Mouse (Mus musculus): ENCODE measurements around the gene Prickle1.

Prickle1 gene

DNA sequence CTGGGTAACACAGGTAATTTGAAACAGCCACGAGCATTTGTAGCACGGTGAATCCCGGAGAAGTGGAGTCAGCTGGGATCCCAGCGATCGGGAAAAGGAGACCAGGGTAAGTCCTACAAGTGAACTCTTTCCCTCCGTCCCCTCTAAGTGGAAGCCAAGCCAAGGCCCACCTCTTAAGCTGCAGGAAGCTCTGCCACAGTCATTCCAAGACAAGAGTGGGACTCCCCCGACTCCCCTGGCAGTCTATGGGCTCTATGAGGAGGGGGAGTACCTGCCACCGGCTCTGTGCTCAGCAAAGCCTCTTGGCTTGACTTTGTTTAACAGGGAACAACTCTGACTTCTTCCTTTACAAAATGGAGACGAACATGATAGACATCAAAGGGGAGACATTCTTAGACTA, 47.4 kb downstream of the Prickle1 start:
- no peak for DNase-seq (ENCODE audit: inconsistent ontology term)

DNA sequence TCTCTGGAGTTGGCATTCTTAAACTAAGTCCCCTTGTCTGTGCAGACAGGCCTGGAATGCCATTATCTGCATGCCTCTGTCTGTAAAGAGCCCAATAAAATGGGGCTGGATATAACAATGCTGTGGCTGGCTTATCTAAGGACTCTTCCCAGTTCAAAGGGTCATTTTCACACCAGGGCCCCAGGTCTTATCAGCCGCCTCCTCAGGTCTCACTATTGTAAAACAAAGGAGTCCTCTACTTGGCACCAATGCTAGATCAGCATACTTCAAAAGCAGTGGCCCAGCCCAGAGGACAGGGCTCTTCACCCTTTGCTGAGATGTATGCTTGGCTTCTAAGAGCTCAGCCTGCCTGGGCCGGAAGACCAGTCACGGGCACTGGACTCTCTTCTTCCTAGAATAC, 56.3 kb downstream of the Prickle1 start:
- no peak for DNase-seq (ENCODE audit: inconsistent ontology term)

GRCm38 (mm10) chr15:93538551-93539205, 57.0 kb downstream of the Prickle1 start:
- peak; percentile 38 for DNase-seq (ENCODE audit: inconsistent ontology term)

GRCm38 (mm10) chr15:93537745-93538144, 57.9 kb downstream of the Prickle1 start:
- no peak for DNase-seq (ENCODE audit: inconsistent ontology term)

- DNase-seq (ENCODE audit: inconsistent ontology term), result no peak
Observed at GRCm38 (mm10) chr15:93536191-93536590, 59.5 kb downstream of the Prickle1 start.

DNA sequence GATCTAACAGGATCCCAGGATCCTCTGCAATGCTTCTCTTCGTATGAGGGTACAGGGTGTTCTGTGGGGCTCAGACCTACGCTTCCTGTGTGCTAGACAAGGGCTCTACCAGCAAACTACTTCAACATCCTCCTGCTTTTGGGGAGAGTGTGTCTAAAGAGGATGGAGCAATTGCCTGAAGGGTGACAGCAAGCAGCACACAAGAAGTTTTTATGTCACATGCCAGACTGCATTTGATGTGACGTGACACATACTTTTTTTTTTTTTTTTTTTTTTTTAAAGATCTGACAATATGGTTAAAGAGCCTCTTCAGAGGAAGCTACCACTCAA, 65.0 kb downstream of the Prickle1 start:
- no peak for DNase-seq (ENCODE audit: inconsistent ontology term)

DNA sequence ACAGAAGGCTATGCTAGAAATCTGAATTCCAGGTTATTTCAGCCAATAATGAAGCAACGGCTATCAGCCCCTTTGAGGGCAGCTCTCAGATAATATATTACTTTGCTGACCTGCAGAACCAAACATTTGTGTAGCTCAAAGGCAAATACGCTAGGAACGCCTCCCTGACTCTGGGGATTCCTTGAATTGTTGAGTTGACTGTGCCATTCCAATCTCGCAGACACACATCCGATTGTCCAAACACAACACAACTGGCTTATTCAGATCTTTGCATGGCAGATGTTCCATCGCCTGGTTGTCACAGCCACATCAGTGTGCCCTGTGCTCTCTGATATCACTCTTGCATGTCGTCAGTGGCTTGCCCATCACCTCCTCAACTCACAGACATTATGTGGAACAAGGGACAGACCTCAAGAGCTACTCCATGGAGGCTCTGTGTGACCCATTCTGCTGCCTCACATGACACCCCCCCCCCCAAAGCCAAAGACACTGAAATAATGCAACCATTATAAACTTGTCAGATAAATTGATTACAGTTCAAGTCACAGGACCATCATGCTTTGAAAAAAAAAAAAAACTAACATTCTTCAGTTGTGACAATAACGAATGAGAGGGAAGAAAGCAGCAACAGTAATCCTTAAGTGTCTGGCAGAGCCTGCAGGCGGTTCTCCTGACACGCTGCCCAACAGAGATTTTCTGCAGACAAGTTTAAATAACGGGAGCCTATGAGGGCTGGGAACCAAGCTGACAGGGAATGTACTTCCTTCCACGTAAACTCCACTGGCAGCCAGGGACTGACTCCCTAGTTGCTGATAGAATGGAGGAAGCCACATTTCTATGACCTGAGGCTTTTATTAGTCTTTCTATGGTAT, 65.6 kb downstream of the Prickle1 start:
- no peak for DNase-seq (ENCODE audit: inconsistent ontology term)

GRCm38 (mm10) chr15:93525305-93525917, 70.3 kb downstream of the Prickle1 start:
- DNase-seq (ENCODE audit: inconsistent ontology term), result no peak

GRCm38 (mm10) chr15:93521787-93522180, 73.9 kb downstream of the Prickle1 start:
- no peak for DNase-seq (ENCODE audit: inconsistent ontology term)

- no peak for DNase-seq (ENCODE audit: inconsistent ontology term)
Observed at GRCm38 (mm10) chr15:93521088-93521786, 74.5 kb downstream of the Prickle1 start.

DNA sequence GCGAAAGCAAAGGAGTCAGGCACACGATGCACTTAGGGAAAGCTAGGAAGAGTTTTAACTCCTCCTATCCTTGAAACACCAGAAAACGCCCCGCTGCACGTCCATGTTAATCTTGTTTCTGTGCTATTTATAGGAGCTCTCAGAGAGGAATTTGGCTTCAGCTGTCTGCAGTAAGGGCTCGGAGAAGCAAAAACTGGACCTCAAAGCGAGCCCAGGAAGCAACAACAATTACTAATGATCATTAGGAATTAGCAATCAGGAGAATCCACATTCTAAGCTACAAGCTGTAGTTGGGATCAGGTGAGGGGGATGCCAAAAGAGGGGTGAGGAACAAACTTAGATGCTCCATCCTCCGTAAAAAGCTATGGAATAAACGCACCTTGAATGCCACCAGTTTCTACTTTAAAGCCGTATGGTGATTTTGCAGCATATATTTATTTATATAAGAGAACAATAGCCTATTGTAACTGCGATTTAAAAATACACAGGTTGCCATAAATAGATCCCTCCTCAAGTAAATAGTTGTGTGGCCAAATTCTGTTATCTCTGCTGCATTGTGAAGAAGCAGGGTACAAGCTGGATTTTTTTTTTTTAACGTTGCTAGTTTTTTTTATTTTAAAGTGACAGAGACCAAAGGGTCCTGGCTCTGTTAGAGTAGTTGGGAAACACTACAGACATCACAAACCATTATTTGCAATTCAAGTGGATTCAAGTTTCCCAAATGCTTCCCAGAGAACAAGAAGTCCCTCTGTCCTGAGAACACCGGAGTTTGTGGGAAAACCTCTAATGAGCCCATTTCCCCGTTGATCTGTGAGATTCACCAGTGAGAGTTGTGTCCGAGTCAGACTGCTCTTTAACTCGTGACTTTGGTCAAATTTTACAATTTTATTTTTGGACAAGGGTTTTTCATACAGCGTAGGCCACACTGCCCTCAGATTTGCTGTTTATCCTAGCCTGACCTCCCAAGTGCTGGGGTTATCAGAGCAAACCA, 75.6 kb downstream of the Prickle1 start:
- DNase-seq (ENCODE audit: inconsistent ontology term), result peak; percentile 61

DNA sequence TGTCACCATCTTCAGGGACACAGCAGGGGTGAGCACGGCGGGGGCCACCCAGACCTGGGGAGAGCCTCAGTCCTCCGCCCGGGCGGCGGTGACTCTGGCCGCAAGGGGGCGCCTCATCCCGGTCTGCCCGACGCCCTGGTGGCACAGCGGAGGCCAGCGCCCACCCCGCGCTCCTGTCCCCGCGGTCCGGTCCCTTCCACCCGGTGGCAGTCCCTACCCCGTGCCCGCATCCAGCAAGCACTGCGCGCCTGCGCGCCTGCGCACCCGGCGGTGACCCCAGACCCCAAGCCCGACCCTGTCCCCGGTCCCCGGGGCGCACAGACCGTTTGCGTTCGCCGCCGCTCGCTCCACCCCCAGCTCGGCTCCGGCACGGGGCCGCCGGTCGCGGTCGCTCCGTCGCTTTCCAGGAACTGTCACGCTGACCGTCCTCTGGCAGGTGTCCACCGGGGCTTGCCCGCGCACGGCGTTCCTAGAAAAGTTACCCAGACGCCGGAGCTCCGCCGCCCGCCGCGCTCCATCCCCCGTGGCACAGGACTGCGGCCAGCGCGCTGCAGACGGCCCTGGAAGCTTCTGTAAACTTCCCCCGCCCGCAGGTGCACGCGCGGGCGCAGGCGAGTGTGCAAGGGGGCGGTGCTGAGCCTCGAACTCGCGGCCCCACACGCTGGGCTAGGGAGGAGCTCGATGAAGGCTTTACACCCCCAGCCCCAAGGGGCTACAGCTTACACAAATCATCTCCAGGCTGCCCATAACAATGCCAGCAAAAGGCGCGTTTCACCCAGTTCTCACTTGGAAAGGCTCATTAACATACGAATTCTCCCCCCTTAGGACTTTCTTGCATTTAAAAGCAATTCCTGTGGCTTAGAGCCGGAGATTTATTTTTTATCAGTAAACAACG, 76.5 kb downstream of the Prickle1 start:
- peak; percentile 85 for DNase-seq (ENCODE audit: inconsistent ontology term)

GRCm38 (mm10) chr15:93518143-93518902, 77.4 kb downstream of the Prickle1 start:
- peak; percentile 87 for DNase-seq (ENCODE audit: inconsistent ontology term)

DNA sequence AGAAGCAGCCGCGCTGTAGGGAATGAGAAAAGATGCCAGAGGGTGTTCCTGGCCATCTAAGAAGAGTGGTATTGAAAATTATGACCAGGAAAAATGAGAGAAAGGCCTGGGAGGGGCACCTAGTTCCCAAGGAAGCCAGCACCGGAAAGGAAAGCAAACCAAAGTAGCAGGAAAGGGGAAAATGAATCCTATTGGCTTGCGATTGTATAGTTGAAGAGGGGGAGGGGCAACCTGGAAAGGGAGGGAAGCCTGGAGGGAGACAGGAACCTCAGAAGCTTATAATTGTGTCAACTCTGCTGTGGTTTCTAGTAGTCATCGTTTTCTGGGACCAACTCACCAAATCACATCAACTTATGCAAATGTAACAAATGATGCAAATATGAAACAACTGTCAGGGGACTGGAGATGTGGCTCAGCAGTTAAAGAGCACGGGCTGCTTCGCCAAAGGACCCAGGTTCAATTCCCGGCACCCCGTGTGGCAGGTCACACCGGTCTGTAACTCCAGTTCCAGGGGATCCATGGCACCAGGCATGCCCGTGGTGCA, 78.6 kb downstream of the Prickle1 start:
- DNase-seq (ENCODE audit: inconsistent ontology term), result no peak

DNA sequence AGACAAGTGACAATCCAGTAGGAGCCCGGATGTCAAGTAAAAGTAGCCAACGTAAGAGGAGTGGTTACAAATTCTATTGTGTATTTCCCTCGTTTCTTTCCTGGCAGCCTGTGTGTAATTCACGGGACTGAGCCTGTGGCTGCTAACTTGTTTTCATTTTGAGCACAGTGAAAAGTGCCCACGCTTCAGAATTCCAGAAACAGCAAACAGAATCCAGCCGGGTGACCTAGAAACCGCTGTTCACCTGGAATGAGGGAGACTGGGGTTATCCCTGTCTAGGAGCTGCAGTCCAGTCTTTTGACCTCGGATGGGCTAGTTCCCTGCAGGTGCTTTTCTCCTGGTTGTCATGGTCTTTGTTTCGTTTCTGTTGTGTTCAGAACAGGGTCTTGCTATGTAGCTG, 80.4 kb downstream of the Prickle1 start:
- no peak for DNase-seq (ENCODE audit: inconsistent ontology term)

GRCm38 (mm10) chr15:93513939-93514341, 81.8 kb downstream of the Prickle1 start:
- DNase-seq (ENCODE audit: inconsistent ontology term), result no peak

DNA sequence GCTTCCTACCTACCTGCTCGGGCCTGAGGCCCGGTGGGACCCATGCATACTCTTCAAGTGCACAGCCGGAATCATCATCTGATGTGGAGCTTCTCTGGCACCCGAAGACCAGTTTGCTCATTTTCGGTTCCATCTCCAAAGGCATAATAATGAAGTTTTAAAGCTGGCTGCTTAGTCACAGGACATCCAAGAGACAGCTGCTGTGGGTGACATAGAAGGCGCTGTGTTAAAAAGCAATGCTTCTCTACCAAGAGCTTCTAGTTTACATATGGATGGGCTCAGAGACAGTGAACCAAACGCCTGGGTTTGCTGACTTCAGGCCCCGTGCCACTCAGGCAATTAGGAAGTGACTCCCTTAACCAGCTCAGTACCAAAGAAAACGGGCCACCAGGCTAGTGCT, 83.3 kb downstream of the Prickle1 start:
- DNase-seq (ENCODE audit: inconsistent ontology term), result no peak

GRCm38 (mm10) chr15:93510690-93511336, 84.9 kb downstream of the Prickle1 start:
- no peak for DNase-seq (ENCODE audit: inconsistent ontology term)

Data from Muller cell, postnatal 12 days (primary cell).